Mouse (Mus musculus): Measurements from ENCODE around the gene Maml2. TPM values are rescaled to one million over a fixed set of nuclear protein-coding genes. Genes with fewer than 3 reads are reported as not detected.

Gene Maml2
- polyA plus RNA-seq, 1 experiment, result 12.3 TPM

GRCm38 (mm10) chr9:13518031-13518430, 220.3 kb downstream of the Maml2 start:
- H3K4me3 ChIP-seq (replicated peaks; ENCODE audit: insufficient read depth, low read depth, low read length), result no peak overlapping the region
- TF ChIP-seq POLR2A (IDR thresholded peaks at IDR 0.05; ENCODE audit: borderline replicate concordance, insufficient read depth, low read length), result no peak
- TF ChIP-seq CTCF (IDR thresholded peaks at IDR 0.05; ENCODE audit: borderline replicate concordance, insufficient read depth, low read depth, low read length), result no peak
- H3K27me3 ChIP-seq (ENCODE audit: control insufficient read depth, insufficient read depth, low read length), result no peaks in the 10 kb centered on the region
- WGBS, result 88% methylated on average over 2 of the region's 2 CpGs
- DNase-seq, result no peak
- no peak overlapping the region for H3K27ac ChIP-seq (ENCODE audit: insufficient read depth, low read length)
- 0 out of 2 replicates have a peak, but pooled peaks cover 4% of the 10 kb centered on the region for H3K4me1 ChIP-seq (ENCODE audit: control insufficient read depth, insufficient read depth, low read length)

GRCm38 (mm10) chr9:13518441-13518971, 220.7 kb downstream of the Maml2 start:
- Histone ChIP-seq H3K27me3 (ENCODE audit: control insufficient read depth, insufficient read depth, low read length) (no peaks in the 10 kb centered on the region), H3K4me3 (replicated peaks; ENCODE audit: insufficient read depth, low read depth, low read length) (no peak overlapping the region), H3K27ac (ENCODE audit: insufficient read depth, low read length) (no peak overlapping the region), H3K4me1 (ENCODE audit: control insufficient read depth, insufficient read depth, low read length) (0 out of 2 replicates have a peak, but pooled peaks cover 4% of the 10 kb centered on the region)
- WGBS, result 96% methylated on average over 2 of the region's 2 CpGs
- no peak for DNase-seq
- TF ChIP-seq CTCF (IDR thresholded peaks at IDR 0.05; ENCODE audit: borderline replicate concordance, insufficient read depth, low read depth, low read length) (no peak), POLR2A (IDR thresholded peaks at IDR 0.05; ENCODE audit: borderline replicate concordance, insufficient read depth, low read length) (no peak)

DNA sequence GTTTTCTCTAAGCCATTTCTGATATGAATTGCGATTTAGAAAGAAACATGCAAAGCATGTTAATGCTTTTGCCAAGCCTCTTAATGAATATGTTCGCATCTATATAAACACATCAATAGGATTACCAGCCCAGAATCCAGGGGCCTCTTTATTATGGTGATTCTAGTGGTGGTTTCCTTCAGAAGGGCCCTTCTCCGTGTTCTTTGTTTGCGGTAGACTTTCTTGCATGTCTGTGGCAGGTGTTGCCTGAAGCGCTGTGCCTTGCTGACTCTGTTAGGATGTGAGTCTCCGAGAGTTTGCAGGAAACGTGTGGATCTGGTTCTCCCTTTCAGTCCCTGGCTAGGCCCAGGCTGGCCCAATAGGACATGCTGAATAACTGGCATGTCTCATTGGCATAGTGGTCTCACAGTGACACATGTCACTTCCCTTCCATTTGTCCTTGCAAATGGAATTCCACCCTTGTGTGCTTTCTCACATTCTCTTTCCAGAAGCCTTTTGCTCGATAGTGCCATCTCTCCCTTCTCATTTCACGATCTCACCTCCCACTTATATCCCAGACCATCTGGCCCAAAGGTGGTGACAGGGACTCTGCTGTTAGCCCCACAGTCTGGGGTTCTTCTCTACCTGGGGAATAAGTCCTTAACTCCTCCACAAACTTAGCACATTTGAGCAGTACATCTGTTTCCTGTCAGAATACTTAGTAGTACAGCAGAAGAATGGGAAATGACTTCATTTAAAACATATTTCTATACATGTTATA, 224.5 kb downstream of the Maml2 start:
- TF ChIP-seq POLR2A (IDR thresholded peaks at IDR 0.05; ENCODE audit: borderline replicate concordance, insufficient read depth, low read length) (no peak), CTCF (IDR thresholded peaks at IDR 0.05; ENCODE audit: borderline replicate concordance, insufficient read depth, low read depth, low read length) (no peak)
- H3K27me3 ChIP-seq (ENCODE audit: control insufficient read depth, insufficient read depth, low read length), result no peaks in the 10 kb centered on the region
- H3K4me1 ChIP-seq (ENCODE audit: control insufficient read depth, insufficient read depth, low read length), result 0 out of 2 replicates have a peak, but pooled peaks cover 7% of the 10 kb centered on the region
- no peak overlapping the region for H3K27ac ChIP-seq (ENCODE audit: insufficient read depth, low read length)
- no peak for DNase-seq
- H3K4me3 ChIP-seq (replicated peaks; ENCODE audit: insufficient read depth, low read depth, low read length), result no peak overlapping the region
- 64% methylated on average over 9 of the region's 9 CpGs for WGBS

- WGBS, result 92% methylated on average over 3 of the region's 3 CpGs
- no peak for TF ChIP-seq POLR2A (IDR thresholded peaks at IDR 0.05; ENCODE audit: borderline replicate concordance, insufficient read depth, low read length)
- TF ChIP-seq CTCF (IDR thresholded peaks at IDR 0.05; ENCODE audit: borderline replicate concordance, insufficient read depth, low read depth, low read length), result no peak
- Histone ChIP-seq H3K4me1 (ENCODE audit: control insufficient read depth, insufficient read depth, low read length) (0 out of 2 replicates have a peak, but pooled peaks cover 7% of the 10 kb centered on the region), H3K27me3 (ENCODE audit: control insufficient read depth, insufficient read depth, low read length) (no peaks in the 10 kb centered on the region), H3K4me3 (replicated peaks; ENCODE audit: insufficient read depth, low read depth, low read length) (no peak overlapping the region), H3K27ac (ENCODE audit: insufficient read depth, low read length) (no peak overlapping the region)
- DNase-seq, result no peak
These were observed 225.3 kb downstream of the Maml2 start for GRCm38 (mm10) chr9:13523046-13523445.

GRCm38 (mm10) chr9:13525075-13525474, 227.3 kb downstream of the Maml2 start:
- TF ChIP-seq CTCF (IDR thresholded peaks at IDR 0.05; ENCODE audit: borderline replicate concordance, insufficient read depth, low read depth, low read length) (no peak), POLR2A (IDR thresholded peaks at IDR 0.05; ENCODE audit: borderline replicate concordance, insufficient read depth, low read length) (no peak)
- 90% methylated on average over 1 of the region's 1 CpGs for WGBS
- Histone ChIP-seq H3K27ac (ENCODE audit: insufficient read depth, low read length) (no peak overlapping the region), H3K27me3 (ENCODE audit: control insufficient read depth, insufficient read depth, low read length) (no peaks in the 10 kb centered on the region), H3K4me3 (replicated peaks; ENCODE audit: insufficient read depth, low read depth, low read length) (no peak overlapping the region), H3K4me1 (ENCODE audit: control insufficient read depth, insufficient read depth, low read length) (0 out of 2 replicates have a peak, but pooled peaks cover 7% of the 10 kb centered on the region)
- DNase-seq, result no peak

- TF ChIP-seq POLR2A (IDR thresholded peaks at IDR 0.05; ENCODE audit: borderline replicate concordance, insufficient read depth, low read length) (no peak), CTCF (IDR thresholded peaks at IDR 0.05; ENCODE audit: borderline replicate concordance, insufficient read depth, low read depth, low read length) (no peak)
- H3K4me3 ChIP-seq (replicated peaks; ENCODE audit: insufficient read depth, low read depth, low read length), result no peak overlapping the region
- no peak for DNase-seq
- H3K27ac ChIP-seq (ENCODE audit: insufficient read depth, low read length), result no peak overlapping the region
- H3K27me3 ChIP-seq (ENCODE audit: control insufficient read depth, insufficient read depth, low read length), result no peaks in the 10 kb centered on the region
- 53% methylated on average over 5 of the region's 5 CpGs for WGBS
- peaks cover 11% of the 10 kb centered on the region for H3K4me1 ChIP-seq (ENCODE audit: control insufficient read depth, insufficient read depth, low read length)
These were observed 228.0 kb downstream of the Maml2 start for GRCm38 (mm10) chr9:13525561-13526255.

DNA sequence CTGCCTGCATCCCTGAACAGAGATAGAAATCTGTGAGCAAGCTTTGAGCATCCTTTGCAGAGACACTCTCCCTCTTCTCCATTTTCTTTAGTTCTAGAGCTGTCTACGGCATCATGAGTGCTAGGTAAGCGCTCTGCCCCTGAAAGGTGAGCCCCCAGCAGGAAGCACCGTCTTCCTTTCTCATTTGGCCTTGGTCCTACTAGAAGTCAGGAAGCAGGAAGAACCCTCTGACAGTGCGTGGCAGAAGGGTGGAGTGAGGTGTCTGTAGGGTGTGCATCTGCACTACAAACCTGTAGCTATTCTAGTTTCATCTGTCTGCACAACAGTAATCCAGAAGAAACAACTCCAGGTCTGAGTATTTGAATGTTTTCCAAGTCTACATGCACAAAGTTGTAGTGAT, 232.8 kb downstream of the Maml2 start:
- TF ChIP-seq POLR2A (IDR thresholded peaks at IDR 0.05; ENCODE audit: borderline replicate concordance, insufficient read depth, low read length) (no peak), CTCF (IDR thresholded peaks at IDR 0.05; ENCODE audit: borderline replicate concordance, insufficient read depth, low read depth, low read length) (no peak)
- 32% methylated on average over 4 of the region's 4 CpGs for WGBS
- DNase-seq, result no peak

More for the DNA sequence above, 232.8 kb downstream of the Maml2 start:
- Histone ChIP-seq H3K27me3 (ENCODE audit: control insufficient read depth, insufficient read depth, low read length) (no peaks in the 10 kb centered on the region), H3K4me1 (ENCODE audit: control insufficient read depth, insufficient read depth, low read length) (peaks cover 16% of the 10 kb centered on the region), H3K4me3 (replicated peaks; ENCODE audit: insufficient read depth, low read depth, low read length) (no peak overlapping the region), H3K27ac (ENCODE audit: insufficient read depth, low read length) (0 out of 2 replicates have a peak overlapping the region, but pooled peaks have one; percentile 23)
